Mouse (Mus musculus): Measurements from ENCODE around the gene Cdh12. TPM values are rescaled to one million over a fixed set of nuclear protein-coding genes. Genes with fewer than 3 reads are reported as not detected.
"Not testable (repeated sequence)": the region's sequence is repeated elsewhere in the genome, so short reads cannot be mapped to it uniquely, and the experiment has no call there.

Gene Cdh12
- polyA plus RNA-seq, 1 experiment, result not detected

GRCm38 (mm10) chr15:20463601-20464000 lies 14.5 kb downstream of the Cdh12 start:
- Histone ChIP-seq H3K27me3 (ENCODE audit: control insufficient read depth, insufficient read depth, low read length) (no peaks in the 10 kb centered on the region), H3K27ac (ENCODE audit: insufficient read depth, low read length) (no peak overlapping the region), H3K4me3 (ENCODE audit: extremely low read depth, insufficient read depth, insufficient read length) (no peak overlapping the region), H3K36me3 (ENCODE audit: control insufficient read depth, insufficient read depth, low read length) (no peaks in the 10 kb centered on the region), H3K4me1 (ENCODE audit: control insufficient read depth, insufficient read depth, insufficient read length) (no peaks in the 10 kb centered on the region)
- no peak for DNase-seq (ENCODE audit: low read depth in 1 of 2, low spot score in 2 of 2)
- no peak for TF ChIP-seq POLR2A (IDR thresholded peaks at IDR 0.05; ENCODE audit: low read depth, low read length)
- no peak for TF ChIP-seq CTCF (IDR thresholded peaks at IDR 0.05; ENCODE audit: extremely low read depth, insufficient read depth, insufficient read length, insufficient replicate concordance)
- 71% methylated on average over 1 of the region's 1 CpGs for WGBS

- TF ChIP-seq POLR2A (IDR thresholded peaks at IDR 0.05; ENCODE audit: low read depth, low read length) (no peak), CTCF (IDR thresholded peaks at IDR 0.05; ENCODE audit: extremely low read depth, insufficient read depth, insufficient read length, insufficient replicate concordance) (no peak)
- DNase-seq (ENCODE audit: low read depth in 1 of 2, low spot score in 2 of 2), result no peak
- H3K27ac ChIP-seq (ENCODE audit: insufficient read depth, low read length), result no peak overlapping the region
- no peaks in the 10 kb centered on the region for H3K27me3 ChIP-seq (ENCODE audit: control insufficient read depth, insufficient read depth, low read length)
- H3K36me3 ChIP-seq (ENCODE audit: control insufficient read depth, insufficient read depth, low read length), result no peaks in the 10 kb centered on the region
- WGBS, result 88% methylated on average over 4 of the region's 4 CpGs
- no peaks in the 10 kb centered on the region for H3K4me1 ChIP-seq (ENCODE audit: control insufficient read depth, insufficient read depth, insufficient read length)
- no peak overlapping the region for H3K4me3 ChIP-seq (ENCODE audit: extremely low read depth, insufficient read depth, insufficient read length)
Observed at GRCm38 (mm10) chr15:20550979-20551378, 101.9 kb downstream of the Cdh12 start.

GRCm38 (mm10) chr15:20571012-20571411 lies 121.9 kb downstream of the Cdh12 start:
- H3K27ac ChIP-seq (ENCODE audit: insufficient read depth, low read length), result no peak overlapping the region
- H3K27me3 ChIP-seq (ENCODE audit: control insufficient read depth, insufficient read depth, low read length), result no peaks in the 10 kb centered on the region
- no peak overlapping the region for H3K4me3 ChIP-seq (ENCODE audit: extremely low read depth, insufficient read depth, insufficient read length)
- TF ChIP-seq POLR2A (IDR thresholded peaks at IDR 0.05; ENCODE audit: low read depth, low read length), result no peak
- no peak for TF ChIP-seq CTCF (IDR thresholded peaks at IDR 0.05; ENCODE audit: extremely low read depth, insufficient read depth, insufficient read length, insufficient replicate concordance)
- no peaks in the 10 kb centered on the region for H3K4me1 ChIP-seq (ENCODE audit: control insufficient read depth, insufficient read depth, insufficient read length)
- no peaks in the 10 kb centered on the region for H3K36me3 ChIP-seq (ENCODE audit: control insufficient read depth, insufficient read depth, low read length)
- no peak for DNase-seq (ENCODE audit: low read depth in 1 of 2, low spot score in 2 of 2)
- WGBS, result 88% methylated on average over 4 of the region's 4 CpGs

GRCm38 (mm10) chr15:20582567-20583075 lies 133.6 kb downstream of the Cdh12 start:
- Histone ChIP-seq H3K36me3 (ENCODE audit: control insufficient read depth, insufficient read depth, low read length) (no peaks in the 10 kb centered on the region), H3K4me1 (ENCODE audit: control insufficient read depth, insufficient read depth, insufficient read length) (no peaks in the 10 kb centered on the region), H3K4me3 (ENCODE audit: extremely low read depth, insufficient read depth, insufficient read length) (no peak overlapping the region), H3K27me3 (ENCODE audit: control insufficient read depth, insufficient read depth, low read length) (no peaks in the 10 kb centered on the region), H3K27ac (ENCODE audit: insufficient read depth, low read length) (no peak overlapping the region)
- no peak for DNase-seq (ENCODE audit: low read depth in 1 of 2, low spot score in 2 of 2)
- TF ChIP-seq POLR2A (IDR thresholded peaks at IDR 0.05; ENCODE audit: low read depth, low read length) (no peak), CTCF (IDR thresholded peaks at IDR 0.05; ENCODE audit: extremely low read depth, insufficient read depth, insufficient read length, insufficient replicate concordance) (no peak)
- WGBS, result 67% methylated on average over 5 of the region's 5 CpGs

GRCm38 (mm10) chr15:20591599-20591998 lies 142.5 kb downstream of the Cdh12 start:
- H3K27me3 ChIP-seq (ENCODE audit: control insufficient read depth, insufficient read depth, low read length), result no peaks in the 10 kb centered on the region
- no peak for DNase-seq (ENCODE audit: low read depth in 1 of 2, low spot score in 2 of 2)
- no peak overlapping the region for H3K4me3 ChIP-seq (ENCODE audit: extremely low read depth, insufficient read depth, insufficient read length)
- no peaks in the 10 kb centered on the region for H3K4me1 ChIP-seq (ENCODE audit: control insufficient read depth, insufficient read depth, insufficient read length)
- 81% methylated on average over 5 of the region's 5 CpGs for WGBS
- no peaks in the 10 kb centered on the region for H3K36me3 ChIP-seq (ENCODE audit: control insufficient read depth, insufficient read depth, low read length)
- TF ChIP-seq CTCF (IDR thresholded peaks at IDR 0.05; ENCODE audit: extremely low read depth, insufficient read depth, insufficient read length, insufficient replicate concordance) (no peak), POLR2A (IDR thresholded peaks at IDR 0.05; ENCODE audit: low read depth, low read length) (no peak)
- H3K27ac ChIP-seq (ENCODE audit: insufficient read depth, low read length), result no peak overlapping the region

GRCm38 (mm10) chr15:20605751-20606150 lies 156.7 kb downstream of the Cdh12 start:
- not testable (repeated sequence) for H3K36me3 ChIP-seq (ENCODE audit: control insufficient read depth, insufficient read depth, low read length); H3K27ac ChIP-seq (ENCODE audit: insufficient read depth, low read length); DNase-seq (ENCODE audit: low read depth in 1 of 2, low spot score in 2 of 2); H3K4me3 ChIP-seq (ENCODE audit: extremely low read depth, insufficient read depth, insufficient read length); H3K4me1 ChIP-seq (ENCODE audit: control insufficient read depth, insufficient read depth, insufficient read length); H3K27me3 ChIP-seq (ENCODE audit: control insufficient read depth, insufficient read depth, low read length)
- 81% methylated on average over 3 of the region's 3 CpGs for WGBS

- TF ChIP-seq CTCF (IDR thresholded peaks at IDR 0.05; ENCODE audit: extremely low read depth, insufficient read depth, insufficient read length, insufficient replicate concordance), result no peak
- TF ChIP-seq POLR2A (IDR thresholded peaks at IDR 0.05; ENCODE audit: low read depth, low read length), result no peak
- no peaks in the 10 kb centered on the region for H3K27me3 ChIP-seq (ENCODE audit: control insufficient read depth, insufficient read depth, low read length)
- no peak for DNase-seq (ENCODE audit: low read depth in 1 of 2, low spot score in 2 of 2)
- no peak overlapping the region for H3K4me3 ChIP-seq (ENCODE audit: extremely low read depth, insufficient read depth, insufficient read length)
- 63% methylated on average over 2 of the region's 2 CpGs for WGBS
- H3K36me3 ChIP-seq (ENCODE audit: control insufficient read depth, insufficient read depth, low read length), result no peaks in the 10 kb centered on the region
- H3K4me1 ChIP-seq (ENCODE audit: control insufficient read depth, insufficient read depth, insufficient read length), result no peaks in the 10 kb centered on the region
- no peak overlapping the region for H3K27ac ChIP-seq (ENCODE audit: insufficient read depth, low read length)
Observed at GRCm38 (mm10) chr15:20634593-20634992, 185.5 kb downstream of the Cdh12 start.

All from spleen, adult 2 months (tissue).